Mouse (Mus musculus): ENCODE results near the gene Olfr816.
"Not testable (repeated sequence)": the region's sequence is repeated elsewhere in the genome, so short reads cannot be mapped to it uniquely, and the experiment has no call there.

DNA sequence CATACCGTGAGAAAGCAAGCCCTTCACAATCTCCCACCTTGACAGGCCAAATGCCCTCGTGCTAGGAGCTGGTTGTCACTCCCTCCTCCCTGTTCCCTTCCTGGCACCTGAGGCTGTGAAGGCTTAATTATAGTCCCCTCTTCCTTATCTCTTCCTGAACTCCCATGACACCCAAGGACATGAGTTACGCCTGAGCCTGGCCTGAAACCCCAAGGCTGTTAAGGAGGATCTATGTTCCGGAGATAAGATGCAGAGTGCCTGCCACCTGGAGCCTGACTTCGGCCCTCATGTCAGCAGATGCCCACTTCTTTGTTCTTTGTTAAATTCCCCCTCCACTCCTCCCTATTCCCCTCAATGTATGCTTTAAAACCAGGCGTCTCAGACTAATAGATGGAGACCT, 29.9 kb downstream of the Olfr816 start:
- not testable (repeated sequence) for TF ChIP-seq POLR2A (IDR thresholded peaks at IDR 0.05; ENCODE audit: insufficient read depth, low read depth, low read length); CTCF (IDR thresholded peaks at IDR 0.05)
